Mouse (Mus musculus): ENCODE measurements at regions not wholly inside any gene's neighbourhood (a gene's known extent, or its start where the extent isn't known, plus 50 kb on each side); places are given as distances from the start of the nearest gene placed in this dataset.

DNA sequence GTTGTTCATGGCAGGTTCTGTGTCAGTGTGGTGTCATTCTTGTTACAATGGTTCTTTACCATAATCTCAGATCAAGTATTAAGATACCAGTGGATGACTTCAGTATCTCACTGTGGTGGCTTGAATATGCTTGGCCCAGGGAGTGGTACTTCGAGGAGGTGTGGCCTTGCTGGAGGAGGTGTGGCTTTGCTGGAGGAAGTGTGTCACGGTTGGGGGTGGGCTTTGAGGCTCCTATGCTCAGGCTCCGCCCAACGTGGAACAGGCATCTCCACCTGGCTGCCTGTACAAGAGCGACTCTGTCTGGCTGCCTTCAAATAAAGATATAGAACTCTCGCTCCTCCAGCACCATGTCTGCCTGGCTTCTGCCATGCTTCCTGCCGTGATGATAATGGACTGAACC is 63.6 kb downstream of the Cd2 start:
- H3K4me2 ChIP-seq (ENCODE audit: low read depth, low read length) = no peak overlapping the region
- ATAC-seq (no peak), DNase-seq (ENCODE audit: low spot score) (no peak)
- TF ChIP-seq CTCF (IDR thresholded peaks at IDR 0.05; ENCODE audit: low read depth) = no peak
- H3K36me3 ChIP-seq (ENCODE audit: insufficient read depth, low read length) = no peaks in the 10 kb centered on the region
- no peak overlapping the region for H3K9ac ChIP-seq (replicated peaks; ENCODE audit: low read length)
- no peaks in the 10 kb centered on the region for H3K4me1 ChIP-seq (ENCODE audit: insufficient read depth, low read length)
- WGBS = 82% methylated on average over 7 of the region's 7 CpGs
- no peaks in the 10 kb centered on the region for H3K9me3 ChIP-seq (ENCODE audit: low read length)
- no peaks in the 10 kb centered on the region for H3K27me3 ChIP-seq (ENCODE audit: insufficient read depth, low read length)
- no peak overlapping the region for H3K4me3 ChIP-seq (ENCODE audit: low read length)
- H3K27ac ChIP-seq = no peak overlapping the region

DNA sequence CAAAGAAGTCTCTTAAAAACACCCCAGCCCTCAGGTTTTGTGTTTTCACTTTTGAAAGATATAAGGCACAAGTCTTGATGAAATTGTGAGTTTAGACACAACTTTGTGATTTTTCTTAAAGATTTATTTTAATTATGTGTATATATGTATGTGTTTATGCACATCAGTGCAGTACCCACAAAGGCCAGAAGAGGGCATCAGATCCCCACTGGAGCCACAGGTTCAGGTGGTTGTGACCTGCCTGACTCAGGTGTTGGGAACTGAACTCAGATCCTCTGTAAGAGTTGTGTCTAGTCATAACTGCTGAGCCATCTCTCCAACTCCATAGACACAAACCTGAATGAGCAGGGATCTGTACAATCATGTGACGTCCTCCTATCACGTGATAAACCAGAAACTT is 67.8 kb downstream of the Cd2 start:
- no peaks in the 10 kb centered on the region for H3K27me3 ChIP-seq (ENCODE audit: insufficient read depth, low read length)
- DNase-seq (ENCODE audit: low spot score) (no peak), ATAC-seq (no peak)
- TF ChIP-seq CTCF (IDR thresholded peaks at IDR 0.05; ENCODE audit: low read depth) = peak; percentile 38
- H3K27ac ChIP-seq = no peak overlapping the region
- whole genome bisulfite sequencing = 98% methylated on average over 2 of the region's 2 CpGs
- H3K36me3 ChIP-seq (ENCODE audit: insufficient read depth, low read length) = no peaks in the 10 kb centered on the region
- no peak overlapping the region for H3K4me3 ChIP-seq (ENCODE audit: low read length)
- H3K4me2 ChIP-seq (ENCODE audit: low read depth, low read length) = no peak overlapping the region
- no peak overlapping the region for H3K9ac ChIP-seq (replicated peaks; ENCODE audit: low read length)
- no peaks in the 10 kb centered on the region for H3K9me3 ChIP-seq (ENCODE audit: low read length)
- no peaks in the 10 kb centered on the region for H3K4me1 ChIP-seq (ENCODE audit: insufficient read depth, low read length)

DNA sequence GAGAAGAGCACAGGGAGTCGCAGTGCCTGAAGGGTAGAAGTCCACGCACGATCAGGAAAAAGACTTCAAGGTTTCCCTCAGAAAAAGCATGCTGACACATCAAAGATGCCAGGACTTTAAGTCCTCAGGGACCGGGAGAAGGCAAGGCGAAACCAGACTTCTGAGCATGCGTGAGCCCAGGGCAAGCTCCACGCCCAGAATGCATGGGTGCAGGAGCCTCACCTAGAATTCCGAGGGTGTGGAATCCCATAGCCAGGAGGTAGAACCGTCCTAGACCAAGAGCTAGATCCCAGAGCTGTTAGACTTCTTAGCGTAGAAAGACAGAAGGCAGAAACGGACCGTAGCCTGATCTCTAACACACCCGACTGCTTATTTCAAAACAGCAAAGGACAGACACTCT is 71.0 kb downstream of the Cd2 start:
- WGBS = 91% methylated on average over 13 of the region's 13 CpGs
- Histone ChIP-seq H3K9ac (replicated peaks; ENCODE audit: low read length) (no peak overlapping the region), H3K4me1 (ENCODE audit: insufficient read depth, low read length) (peaks cover 17% of the 10 kb centered on the region), H3K4me2 (ENCODE audit: low read depth, low read length) (no peak overlapping the region), H3K36me3 (ENCODE audit: insufficient read depth, low read length) (no peaks in the 10 kb centered on the region), H3K27me3 (ENCODE audit: insufficient read depth, low read length) (no peaks in the 10 kb centered on the region), H3K27ac (no peak overlapping the region), H3K4me3 (ENCODE audit: low read length) (no peak overlapping the region), H3K9me3 (ENCODE audit: low read length) (no peaks in the 10 kb centered on the region)
- ATAC-seq (no peak), DNase-seq (ENCODE audit: low spot score) (no peak)
- TF ChIP-seq CTCF (IDR thresholded peaks at IDR 0.05; ENCODE audit: low read depth) = no peak

DNA sequence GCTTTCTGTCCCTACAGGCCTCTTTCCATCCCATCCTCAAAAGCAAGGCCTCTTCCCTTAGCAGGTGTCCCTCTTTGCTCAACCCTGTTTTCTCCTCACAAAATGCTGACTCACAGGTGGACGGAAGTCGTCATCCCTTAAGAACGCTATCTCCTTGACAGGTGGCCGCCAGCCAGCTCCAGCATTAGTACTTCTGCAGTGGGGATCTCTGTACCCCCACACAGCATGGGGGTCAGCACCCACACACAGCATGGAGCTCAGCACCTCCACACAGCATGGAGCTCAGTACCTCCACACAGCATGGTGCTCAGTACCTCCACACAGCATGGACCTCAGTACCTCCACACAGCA is 74.6 kb downstream of the Cd2 start:
- H3K36me3 ChIP-seq (ENCODE audit: insufficient read depth, low read length) = no peaks in the 10 kb centered on the region
- no peaks in the 10 kb centered on the region for H3K9me3 ChIP-seq (ENCODE audit: low read length)
- H3K9ac ChIP-seq (replicated peaks; ENCODE audit: low read length) = no peak overlapping the region
- 43% methylated on average over 4 of the region's 4 CpGs for WGBS
- DNase-seq (ENCODE audit: low spot score) (no peak), ATAC-seq (no peak)
- no peak overlapping the region for H3K4me3 ChIP-seq (ENCODE audit: low read length)
- no peak for TF ChIP-seq CTCF (IDR thresholded peaks at IDR 0.05; ENCODE audit: low read depth)
- peaks cover 17% of the 10 kb centered on the region for H3K4me1 ChIP-seq (ENCODE audit: insufficient read depth, low read length)
- H3K27me3 ChIP-seq (ENCODE audit: insufficient read depth, low read length) = no peaks in the 10 kb centered on the region
- H3K27ac ChIP-seq = peak overlapping the region; percentile 85
- H3K4me2 ChIP-seq (ENCODE audit: low read depth, low read length) = no peak overlapping the region

DNA sequence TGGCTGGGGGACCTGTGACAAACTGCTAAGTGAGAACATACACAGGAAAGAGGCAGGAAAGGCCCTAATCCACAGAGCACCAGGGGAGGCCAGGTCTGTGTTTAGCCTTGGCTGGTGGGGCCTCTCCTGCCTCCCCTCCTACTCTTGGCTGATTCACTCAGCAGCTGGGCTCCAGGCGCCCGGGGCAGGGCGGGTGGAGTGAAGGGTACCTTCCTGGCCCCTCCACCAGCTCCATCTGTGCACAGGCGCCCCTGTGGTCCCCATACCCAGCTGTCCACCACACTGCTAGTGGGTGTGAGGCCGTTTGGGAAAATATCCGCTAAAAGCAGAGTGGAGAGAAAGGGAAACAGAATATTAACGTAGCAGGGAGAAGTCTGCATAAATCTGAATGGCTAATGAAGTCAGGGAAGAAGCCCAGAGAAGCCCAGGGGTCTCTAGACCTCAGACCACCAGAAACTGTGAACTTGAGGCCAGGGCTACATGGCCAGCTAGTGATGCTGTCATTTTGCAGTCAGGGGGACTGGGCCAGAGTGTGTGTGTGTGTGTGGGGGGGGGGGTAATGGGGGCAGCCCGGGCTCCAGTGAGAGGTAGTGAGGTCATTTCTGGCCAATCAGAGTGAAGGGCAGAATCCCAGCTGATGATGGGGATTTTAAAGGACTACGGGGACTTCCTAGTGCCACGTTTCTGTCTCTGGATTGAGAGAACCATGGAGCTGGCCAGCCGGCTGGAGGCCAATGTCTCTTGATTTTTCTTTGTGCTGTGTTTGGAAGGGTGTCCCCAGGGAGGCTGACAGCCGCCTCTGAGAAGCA is 75.1 kb downstream of the Cd2 start:
- no peak overlapping the region for H3K4me2 ChIP-seq (ENCODE audit: low read depth, low read length)
- no peaks in the 10 kb centered on the region for H3K9me3 ChIP-seq (ENCODE audit: low read length)

DNA sequence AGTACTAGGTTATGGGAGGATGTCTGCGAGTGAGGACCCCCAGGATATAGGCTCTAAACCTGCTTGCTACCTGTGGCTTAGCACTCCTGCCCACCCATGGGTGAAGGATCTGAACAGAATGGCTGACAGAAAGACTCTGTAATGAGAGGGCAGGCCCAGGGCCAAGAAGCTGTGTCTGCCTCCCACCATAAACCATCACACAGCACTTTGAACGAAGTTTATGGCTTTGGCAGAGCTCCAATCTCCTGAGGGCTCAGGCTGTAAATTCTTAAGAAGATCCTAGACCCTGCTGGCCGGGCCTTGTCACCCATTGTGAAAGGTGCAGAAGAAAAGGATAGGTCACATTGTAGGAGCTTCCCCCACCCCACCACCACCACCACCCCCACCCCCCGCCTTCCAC is 75.8 kb downstream of the Cd2 start:
- DNase-seq (ENCODE audit: low spot score) (peak; percentile 60), ATAC-seq (no peak; the same call in 1 of the 2 replicates)
- Histone ChIP-seq H3K4me1 (ENCODE audit: insufficient read depth, low read length) (peaks cover 17% of the 10 kb centered on the region), H3K4me2 (ENCODE audit: low read depth, low read length) (no peak overlapping the region), H3K36me3 (ENCODE audit: insufficient read depth, low read length) (no peaks in the 10 kb centered on the region), H3K4me3 (ENCODE audit: low read length) (no peak overlapping the region), H3K27ac (peak overlapping the region; percentile 85), H3K9ac (replicated peaks; ENCODE audit: low read length) (no peak overlapping the region), H3K27me3 (ENCODE audit: insufficient read depth, low read length) (no peaks in the 10 kb centered on the region), H3K9me3 (ENCODE audit: low read length) (no peaks in the 10 kb centered on the region)
- TF ChIP-seq CTCF (IDR thresholded peaks at IDR 0.05; ENCODE audit: low read depth) = no peak
- 52% methylated on average over 4 of the region's 4 CpGs for WGBS

More for the DNA sequence above, 75.1 kb downstream of the Cd2 start:
- ATAC-seq (peak; percentile 91), DNase-seq (ENCODE audit: low spot score) (peak; percentile 78)
- H3K4me1 ChIP-seq (ENCODE audit: insufficient read depth, low read length) = peaks cover 17% of the 10 kb centered on the region
- no peak for TF ChIP-seq CTCF (IDR thresholded peaks at IDR 0.05; ENCODE audit: low read depth)
- peak overlapping the region; percentile 30; the same call in 1 of the 2 replicates for H3K9ac ChIP-seq (replicated peaks; ENCODE audit: low read length)
- no peaks in the 10 kb centered on the region for H3K36me3 ChIP-seq (ENCODE audit: insufficient read depth, low read length)
- H3K27me3 ChIP-seq (ENCODE audit: insufficient read depth, low read length) = no peaks in the 10 kb centered on the region
- H3K27ac ChIP-seq = peak overlapping the region; percentile 85
- H3K4me3 ChIP-seq (ENCODE audit: low read length) = no peak overlapping the region
- 8% methylated on average over 12 of the region's 12 CpGs for whole genome bisulfite sequencing

DNA sequence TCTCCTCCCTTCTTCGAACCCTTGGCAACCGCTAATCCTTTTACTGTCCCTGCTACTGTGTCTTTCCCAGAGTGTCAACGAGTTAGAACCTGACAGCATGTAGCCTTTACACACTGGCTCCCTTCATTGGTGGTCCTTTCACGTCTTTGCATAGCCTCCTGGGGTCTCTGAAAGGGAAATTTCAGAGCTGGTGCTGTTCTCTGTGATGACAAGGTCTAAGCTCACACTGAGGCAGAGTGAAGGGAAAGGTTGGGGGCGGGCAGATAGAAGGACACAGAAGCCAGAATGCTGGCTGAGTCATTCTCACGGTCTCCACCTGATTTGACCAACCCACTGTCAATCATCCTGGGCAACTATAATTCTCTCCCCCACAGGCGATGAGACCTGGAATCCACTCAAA is 78.2 kb downstream of the Cd2 start:
- DNase-seq (ENCODE audit: low spot score) (peak; percentile 30), ATAC-seq (peak; percentile 39)
- no peak overlapping the region for H3K9ac ChIP-seq (replicated peaks; ENCODE audit: low read length)
- H3K27ac ChIP-seq = no peak overlapping the region
- TF ChIP-seq CTCF (IDR thresholded peaks at IDR 0.05; ENCODE audit: low read depth) = no peak
- H3K4me2 ChIP-seq (ENCODE audit: low read depth, low read length) = no peak overlapping the region
- H3K27me3 ChIP-seq (ENCODE audit: insufficient read depth, low read length) = no peaks in the 10 kb centered on the region
- H3K9me3 ChIP-seq (ENCODE audit: low read length) = no peaks in the 10 kb centered on the region
- H3K4me3 ChIP-seq (ENCODE audit: low read length) = no peak overlapping the region
- 48% methylated on average over 7 of the region's 7 CpGs for WGBS
- no peaks in the 10 kb centered on the region for H3K36me3 ChIP-seq (ENCODE audit: insufficient read depth, low read length)
- peaks cover 17% of the 10 kb centered on the region for H3K4me1 ChIP-seq (ENCODE audit: insufficient read depth, low read length)

Data from hindbrain, postnatal 0 days (tissue).